Mouse (Mus musculus) retina, postnatal 1 day (tissue): ENCODE measurements around the gene Gm10382.
A peak's percentile ranks its signal among the peaks of the same experiment; 100 is the strongest.
"Not testable (repeated sequence)": the region's sequence is repeated elsewhere in the genome, so short reads cannot be mapped to it uniquely, and the experiment has no call there.

ENCODE experiments used
- DNase-seq: peaks from one replicate; pipeline ENCODE4 v3.0.0-alpha.2; 2012

Gene Gm10382

DNA sequence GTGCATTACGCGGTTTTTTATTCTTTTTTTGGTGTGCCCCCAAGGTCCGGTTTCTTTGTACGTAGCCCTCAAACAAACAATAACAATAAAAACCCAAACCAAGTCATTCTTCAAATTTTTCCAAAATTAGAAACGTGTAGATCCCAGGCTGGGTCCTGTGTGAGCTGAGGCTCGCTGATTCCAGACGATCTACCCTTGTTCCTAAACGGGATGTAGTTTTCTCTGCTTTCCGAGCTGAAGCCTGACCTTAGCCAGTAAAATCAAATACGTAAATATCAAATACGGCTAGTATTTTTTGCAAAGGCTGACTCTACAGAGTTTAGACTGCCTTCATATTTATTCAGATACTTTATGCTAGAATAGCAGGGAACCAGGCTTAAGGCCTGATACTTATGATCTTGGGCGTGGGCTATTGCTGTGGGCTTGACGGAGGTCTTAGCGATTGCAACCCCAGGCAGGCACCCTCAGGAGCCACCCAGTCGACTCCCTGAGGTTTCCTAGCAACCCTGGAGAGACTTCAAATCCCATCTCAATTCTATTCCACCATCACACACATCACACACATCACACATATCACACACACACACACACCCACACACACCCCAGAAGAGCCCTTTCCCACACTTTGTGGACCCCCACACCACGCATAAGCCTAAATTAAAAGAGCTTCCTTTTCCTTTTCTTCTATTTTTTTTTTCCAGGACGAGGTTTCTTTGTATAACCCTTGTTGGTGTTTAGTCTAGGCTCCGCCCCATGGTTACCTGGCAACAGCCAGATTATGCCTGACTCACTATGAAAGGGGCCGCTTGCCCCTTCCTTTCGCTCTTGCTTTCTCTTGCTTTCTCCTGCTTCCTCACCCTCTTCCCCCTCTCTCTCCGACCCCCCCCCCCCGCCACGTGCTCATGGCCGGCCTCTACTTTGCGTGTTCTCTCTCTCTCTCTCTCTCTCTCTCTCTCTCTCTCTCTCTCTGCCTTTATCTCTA is 4.8 kb downstream of the Gm10382 start:
- DNase-seq: peak; percentile 94

- DNase-seq: no peak
Measured at GRCm38 (mm10) chr5:125395008-125395407, 5.9 kb downstream of the Gm10382 start.

DNA sequence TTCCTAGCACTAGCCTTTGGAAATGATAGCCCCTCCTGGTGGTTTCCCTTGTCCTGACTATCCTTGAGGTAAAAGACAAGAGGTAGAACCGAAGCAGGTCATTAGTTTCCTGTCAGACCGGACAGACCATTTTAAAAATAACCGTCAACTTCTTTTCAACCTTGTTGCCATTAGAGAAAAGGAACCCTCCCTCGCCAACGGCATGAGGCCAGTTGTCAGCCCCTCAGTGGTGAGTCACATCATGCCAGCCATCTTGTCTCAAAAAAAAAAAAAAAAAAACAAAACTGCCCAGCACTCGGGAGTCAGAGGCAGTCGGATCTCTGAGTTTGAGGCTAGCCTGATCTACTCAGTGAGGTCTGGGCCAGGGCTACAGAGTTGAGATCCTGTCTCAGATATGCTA is 11.8 kb downstream of the Gm10382 start:
- no peak for DNase-seq

DNA sequence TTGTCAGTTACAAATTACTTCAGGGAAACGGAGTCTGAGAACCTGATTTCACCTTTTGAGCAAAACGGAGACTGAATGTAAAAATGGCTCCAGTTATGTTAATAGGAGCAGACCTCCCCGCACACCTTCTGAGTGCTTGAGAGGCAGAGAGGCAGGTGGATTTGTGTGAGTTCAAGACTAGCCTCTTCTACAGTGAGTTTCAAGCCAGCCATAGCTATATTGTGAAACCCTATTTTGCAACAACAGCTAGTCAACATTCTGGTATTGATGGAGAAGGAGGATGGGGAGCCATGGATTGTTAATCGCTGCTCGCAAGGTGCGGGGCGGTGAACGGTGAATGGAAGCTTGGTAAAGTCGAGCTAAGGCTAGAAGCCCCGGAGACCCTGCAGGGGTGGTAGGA is 13.4 kb downstream of the Gm10382 start:
- DNase-seq: no peak

- no peak for DNase-seq
Measured at GRCm38 (mm10) chr5:125402991-125403390, 13.9 kb downstream of the Gm10382 start.

GRCm38 (mm10) chr5:125403481-125404465 is 14.7 kb downstream of the Gm10382 start:
- DNase-seq: peak; percentile 82

DNA sequence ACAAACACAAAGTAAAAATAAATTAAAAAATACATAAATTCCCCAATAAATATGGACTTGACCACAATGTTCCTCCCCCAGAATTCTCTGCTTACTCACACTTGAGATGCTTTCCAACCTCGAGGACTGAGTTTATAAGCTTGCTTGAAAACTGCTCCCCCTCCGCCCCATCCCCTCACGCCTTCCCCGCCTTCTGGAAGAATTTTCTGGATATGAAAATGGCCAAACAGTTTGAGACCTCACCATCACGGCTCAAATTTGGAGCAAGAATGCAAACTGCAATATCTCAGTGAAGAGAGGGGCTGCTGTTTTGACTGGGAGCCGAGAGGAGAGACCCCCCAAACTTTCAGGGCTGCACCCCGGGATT is 15.4 kb downstream of the Gm10382 start:
- peak; percentile 61 for DNase-seq

- peak; percentile 78 for DNase-seq
Measured at GRCm38 (mm10) chr5:125404903-125405545, 15.9 kb downstream of the Gm10382 start.

DNA sequence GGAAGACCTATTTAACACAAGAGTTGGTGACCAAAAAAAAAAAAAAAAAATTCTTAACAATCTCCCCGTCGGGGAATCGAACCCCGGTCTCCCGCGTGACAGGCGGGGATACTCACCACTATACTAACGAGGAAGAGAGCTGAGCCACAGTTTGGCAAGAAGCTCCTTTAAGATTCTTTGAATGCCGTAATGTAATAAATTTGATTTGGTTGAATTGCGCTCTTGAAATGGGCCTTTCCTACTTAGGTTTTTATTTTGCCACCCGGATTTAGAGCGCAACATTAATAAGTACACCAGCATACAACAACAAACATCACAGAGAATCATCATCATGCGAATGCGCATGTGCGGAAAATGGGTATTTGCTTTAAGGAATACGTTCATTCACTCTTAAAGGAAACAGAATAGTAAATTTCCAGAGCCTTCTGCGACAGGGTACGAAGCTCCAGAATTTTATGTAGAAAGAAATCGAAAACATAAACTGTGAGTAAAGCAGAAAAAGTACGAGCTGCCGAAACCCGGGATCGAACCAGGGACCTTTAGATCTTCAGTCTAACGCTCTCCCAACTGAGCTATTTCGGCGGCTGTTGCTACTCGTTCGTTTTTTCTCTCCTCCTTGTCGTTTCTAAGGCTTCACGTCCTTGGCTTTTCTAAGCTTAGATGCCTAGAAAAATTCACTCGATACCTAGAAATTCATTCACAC is 16.6 kb downstream of the Gm10382 start:
- peak; percentile 95 for DNase-seq

DNA sequence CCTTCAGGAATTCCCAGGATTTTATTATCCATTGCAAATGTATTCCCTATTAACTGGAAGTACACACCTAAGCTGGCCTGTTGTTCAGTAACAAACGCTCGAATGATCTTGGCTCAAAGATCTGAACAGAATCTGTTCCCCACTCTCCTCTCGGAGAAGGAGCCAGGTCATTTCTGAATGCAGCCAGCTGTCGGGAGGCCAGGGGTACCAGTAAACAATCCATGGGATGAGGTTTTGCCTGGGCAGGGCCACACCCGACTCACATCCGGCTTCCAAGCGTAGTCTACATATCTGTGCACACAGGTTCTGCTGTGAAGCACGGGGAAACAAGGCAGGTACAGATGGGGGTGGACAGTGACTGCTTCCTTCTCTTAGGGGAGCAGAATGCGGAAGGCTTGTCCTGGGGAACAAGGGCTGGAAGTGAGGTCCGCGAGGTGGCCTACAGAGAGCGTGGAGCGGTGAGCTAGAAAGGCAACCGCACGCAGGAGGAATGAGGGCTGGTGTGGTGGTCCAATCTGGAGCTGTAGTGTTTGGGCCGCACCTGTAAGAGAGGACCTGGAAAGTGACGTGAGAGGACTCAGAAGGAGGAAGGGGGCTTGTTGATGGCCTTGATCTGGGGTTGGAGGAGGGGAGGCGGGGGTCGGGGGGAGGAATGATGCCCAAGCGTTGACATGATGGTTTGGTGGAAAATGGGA is 17.3 kb downstream of the Gm10382 start:
- DNase-seq: no peak

GRCm38 (mm10) chr5:125407020-125407830 is 18.1 kb downstream of the Gm10382 start:
- no peak for DNase-seq

- no peak for DNase-seq
Measured at GRCm38 (mm10) chr5:125407910-125408575, 18.9 kb downstream of the Gm10382 start.

GRCm38 (mm10) chr5:125408842-125409241 is 19.7 kb downstream of the Gm10382 start:
- peak; percentile 92 for DNase-seq

GRCm38 (mm10) chr5:125409348-125410090 is 20.4 kb downstream of the Gm10382 start:
- DNase-seq: peak; percentile 78

DNA sequence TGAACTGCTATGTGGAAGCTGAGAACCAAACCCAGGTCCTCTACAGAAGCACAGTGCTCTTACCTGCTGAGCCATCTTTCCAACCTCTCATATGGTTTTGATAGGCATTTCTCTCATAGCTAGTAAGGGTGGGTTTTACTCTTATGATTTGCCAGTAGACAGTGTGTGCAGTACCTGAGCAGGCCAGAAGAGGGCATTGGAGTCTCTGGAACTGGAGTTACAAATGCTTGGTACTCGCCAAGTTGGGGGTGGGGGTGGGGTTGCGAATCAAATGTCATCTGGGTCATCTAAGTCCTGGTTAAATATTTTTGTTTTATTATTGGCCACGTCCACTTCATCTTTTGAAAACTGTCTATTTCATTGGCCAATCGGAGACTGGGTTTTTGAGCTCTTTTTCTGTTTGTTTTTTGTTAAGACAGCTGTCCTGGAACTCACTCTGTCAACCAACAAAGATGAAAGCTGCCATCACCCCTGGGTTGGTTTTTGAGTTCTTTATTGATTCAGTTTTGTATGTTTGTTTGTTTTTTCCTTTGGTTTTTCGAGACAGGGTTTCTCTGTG is 22.9 kb downstream of the Gm10382 start:
- DNase-seq: peak; percentile 79

GRCm38 (mm10) chr5:125412536-125412935 is 23.4 kb downstream of the Gm10382 start:
- not testable (repeated sequence) for DNase-seq

- no peak for DNase-seq
Measured at GRCm38 (mm10) chr5:125413763-125414162, 24.6 kb downstream of the Gm10382 start.

DNA sequence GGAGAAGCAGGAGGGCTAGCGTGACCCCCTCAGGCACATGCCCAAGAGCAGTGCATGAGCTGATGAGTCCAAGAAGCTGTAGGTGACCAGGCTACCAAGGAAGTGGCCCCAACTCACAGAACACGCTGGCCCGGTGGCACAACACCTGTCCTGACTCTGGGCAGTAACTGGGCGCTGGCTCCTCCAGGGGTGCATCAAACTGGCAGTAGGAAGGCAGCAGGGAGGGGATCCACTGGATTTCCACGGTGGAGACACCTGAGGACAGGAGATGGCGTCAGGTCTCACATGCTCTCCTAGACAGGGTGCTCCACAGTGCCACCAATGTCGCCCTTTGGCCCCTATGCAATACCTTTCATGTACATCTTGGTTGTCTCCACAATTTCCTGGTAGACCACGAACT is 27.1 kb downstream of the Gm10382 start:
- no peak for DNase-seq

DNA sequence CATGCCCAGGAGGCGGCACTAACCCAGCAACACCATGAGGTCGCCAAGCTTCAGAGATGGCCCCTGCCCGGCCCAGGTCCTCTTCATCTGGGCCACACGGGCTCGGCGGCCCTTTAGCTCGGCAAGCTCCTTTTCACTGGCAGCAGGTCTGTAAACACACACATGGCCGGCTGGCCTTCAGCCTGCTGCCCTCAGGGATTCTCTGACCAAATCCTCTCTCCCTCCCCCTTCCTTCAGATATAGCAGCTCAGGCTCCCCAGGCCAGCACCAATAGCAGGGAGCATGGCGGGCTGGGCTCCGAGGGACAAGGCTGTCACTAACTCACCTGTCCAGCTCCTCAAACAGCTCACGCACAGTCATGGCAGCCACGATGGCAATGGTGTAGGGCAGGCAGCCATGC is 29.5 kb downstream of the Gm10382 start:
- no peak for DNase-seq
